Mouse (Mus musculus) bone marrow macrophage, adult 2 months (primary cell): Measurements from ENCODE around the gene Zfp800. TPM values are rescaled to one million over a fixed set of nuclear protein-coding genes. Genes with fewer than 3 reads are reported as not detected.

Experiments
- H3K27ac ChIP-seq: 2 replicates; pipeline ENCODE4 v1.5.1; 2012; ENCODE audit warnings: low read depth, low read length; ENCODE audit not compliant: insufficient read depth
- H3K4me1 ChIP-seq: 2 replicates; pipeline ENCODE4 v1.6.1; 2012; ENCODE audit warnings: low read length; ENCODE audit not compliant: control insufficient read depth, insufficient read depth
- H3K4me3 ChIP-seq: 2 replicates; pipeline ENCODE4 v1.5.1; 2012; ENCODE audit warnings: mild to moderate bottlenecking, low read length, moderate library complexity; ENCODE audit not compliant: insufficient read depth
- CTCF ChIP-seq: IDR thresholded peaks from 2 replicates; pipeline ENCODE4 v1.5.1; 2012; ENCODE audit warnings: low read depth, mild to moderate bottlenecking, low read length, moderate library complexity
- POLR2A ChIP-seq: IDR thresholded peaks from 2 replicates; pipeline ENCODE4 v1.6.1; 2012; ENCODE audit warnings: mild to moderate bottlenecking, low read depth, low read length, borderline replicate concordance
- polyA plus RNA-seq: library from polyadenylated mRNA; stranded (reverse); fragments of >200 nt; gene quantifications from 2 replicates; pipeline ENCODE4 v1.2.4, GENCODE M21; 2012; ENCODE audit not compliant: missing spikeins, insufficient read depth, insufficient read length

Gene Zfp800
- polyA plus RNA-seq, 1 experiment: 15.5 TPM

GRCm38 (mm10) chr6:28221017-28221416, 176.8 kb downstream of the Zfp800 start:
- TF ChIP-seq POLR2A: no peak
- TF ChIP-seq CTCF: no peak

GRCm38 (mm10) chr6:28218386-28218785, 179.4 kb downstream of the Zfp800 start:
- Histone ChIP-seq H3K4me1 (peaks cover 3% of the 10 kb centered on the region), H3K27ac (no peak overlapping the region), H3K4me3 (no peak overlapping the region)
- no peak for TF ChIP-seq CTCF
- no peak for TF ChIP-seq POLR2A

More at GRCm38 (mm10) chr6:28221017-28221416, 176.8 kb downstream of the Zfp800 start:
- Histone ChIP-seq H3K27ac (no peak overlapping the region), H3K4me3 (no peak overlapping the region), H3K4me1 (no peaks in the 10 kb centered on the region; the same call in 1 of the 2 replicates)

- no peak for TF ChIP-seq POLR2A
- Histone ChIP-seq H3K4me3 (peak overlapping the region; percentile 71), H3K4me1 (peaks cover 6% of the 10 kb centered on the region), H3K27ac (no peak overlapping the region)
These were observed 182.4 kb downstream of the Zfp800 start for GRCm38 (mm10) chr6:28215268-28215954.

- Histone ChIP-seq H3K4me1 (peaks cover 6% of the 10 kb centered on the region), H3K4me3 (peak overlapping the region; percentile 71), H3K27ac (no peak overlapping the region)
- no peak for TF ChIP-seq CTCF
- TF ChIP-seq POLR2A: no peak
These were observed 183.0 kb downstream of the Zfp800 start for GRCm38 (mm10) chr6:28214658-28215267.

- Histone ChIP-seq H3K27ac (no peak overlapping the region), H3K4me3 (no peak overlapping the region), H3K4me1 (no peaks in the 10 kb centered on the region)
- TF ChIP-seq CTCF (no peak), POLR2A (no peak)
These were observed 194.4 kb downstream of the Zfp800 start for GRCm38 (mm10) chr6:28203454-28203853.

- Histone ChIP-seq H3K4me1 (no peaks in the 10 kb centered on the region), H3K27ac (no peak overlapping the region), H3K4me3 (no peak overlapping the region)
- TF ChIP-seq CTCF (no peak), POLR2A (no peak)
These were observed 195.0 kb downstream of the Zfp800 start for GRCm38 (mm10) chr6:28202833-28203232.

- no peak overlapping the region for H3K4me3 ChIP-seq
- no peaks in the 10 kb centered on the region for H3K4me1 ChIP-seq
- no peak for TF ChIP-seq CTCF
- no peak overlapping the region for H3K27ac ChIP-seq
These were observed 203.9 kb downstream of the Zfp800 start for GRCm38 (mm10) chr6:28193901-28194300.

- Histone ChIP-seq H3K4me3 (no peak overlapping the region), H3K27ac (no peak overlapping the region)
- no peak for TF ChIP-seq CTCF
- no peak for TF ChIP-seq POLR2A
These were observed 205.9 kb downstream of the Zfp800 start for GRCm38 (mm10) chr6:28191935-28192334.

More at GRCm38 (mm10) chr6:28191935-28192334, 205.9 kb downstream of the Zfp800 start:
- no peaks in the 10 kb centered on the region for H3K4me1 ChIP-seq

Other genes with a start within 250 kb of the Zfp800 start
- gene Arf5, start 25.6 kb upstream of the Zfp800 start, polyA plus RNA-seq: 152 and 156 TPM in 2 replicates
- not detected in 2 replicates for gene Fscn3, start 29.8 kb upstream of the Zfp800 start, polyA plus RNA-seq
- gene Gcc1, start 30.4 kb upstream of the Zfp800 start, polyA plus RNA-seq: 8.4 and 10.3 TPM in 2 replicates
- gene Pax4, start 51.3 kb upstream of the Zfp800 start, polyA plus RNA-seq: not detected in 2 replicates
- gene Snd1, start 77.1 kb upstream of the Zfp800 start, polyA plus RNA-seq: 58.9 and 59.1 TPM in 2 replicates